Mouse (Mus musculus) ES-Bruce4 (cell line): ENCODE measurements around the gene Psmd9.

Source experiments
- CTCF ChIP-seq: IDR thresholded peaks from one replicate; pipeline ENCODE4 v1.8.1; 2011; ENCODE audit warnings: low read depth, low read length
- EP300 ChIP-seq: IDR thresholded peaks from 2 replicates; pipeline ENCODE4 v1.6.1; 2011; ENCODE audit warnings: low read depth, low read length; ENCODE audit not compliant: insufficient read depth
- POLR2A ChIP-seq: IDR thresholded peaks from one replicate; pipeline ENCODE4 v1.8.1; 2011; ENCODE audit warnings: low read length; ENCODE audit not compliant: insufficient read depth

- TF ChIP-seq CTCF (no peak), EP300 (no peak), POLR2A (no peak)
These were observed 22.9 kb upstream of the Psmd9 start for GRCm38 (mm10) chr5:123146357-123146756.
